Mouse (Mus musculus) embryonic facial prominence, embryonic 14.5 days (tissue): Measurements from ENCODE around the gene 5031439G07Rik. TPM values are rescaled to one million over a fixed set of nuclear protein-coding genes. Genes with fewer than 3 reads are reported as not detected.

Source experiments
- ATAC-seq: fragments of 200-750 bp; cut with Nextera tagmentation; 2 replicates; pipeline ENCODE4 v1.8.0; 2017; ENCODE audit warnings: low read depth, moderate number of reproducible peaks, moderate TSS enrichment
- DNase-seq: peaks from one replicate; pipeline ENCODE4 v3.0.0-alpha.2; 2015; ENCODE audit warnings: low spot score
- H3K27ac ChIP-seq: fragments of 300-500 bp; sonication (generic); replicated peaks from 2 replicates; pipeline ENCODE4 v1.5.1; 2014; ENCODE audit warnings: low read depth, mild to moderate bottlenecking, low read length, moderate library complexity
- H3K27me3 ChIP-seq: fragments of 300-500 bp; sonication (generic); replicated peaks from 2 replicates; pipeline ENCODE4 v1.6.1; 2014; ENCODE audit warnings: low read length; ENCODE audit not compliant: control insufficient read depth, insufficient read depth
- H3K36me3 ChIP-seq: fragments of 300-500 bp; sonication (generic); 2 replicates; pipeline ENCODE4 v1.6.1; 2014; ENCODE audit warnings: low read length, mixed read lengths; ENCODE audit not compliant: control insufficient read depth, insufficient read depth
- H3K4me1 ChIP-seq: fragments of 300-500 bp; sonication (generic); 2 replicates; pipeline ENCODE4 v1.6.1; 2014; ENCODE audit warnings: antibody characterized with exemption, low read length; ENCODE audit not compliant: control insufficient read depth, insufficient read depth
- H3K4me2 ChIP-seq: fragments of 300-500 bp; sonication (generic); 2 replicates; pipeline ENCODE4 v1.6.1; 2014; ENCODE audit warnings: low read depth, mild to moderate bottlenecking, low read length, moderate library complexity, mixed read lengths
- H3K4me3 ChIP-seq: fragments of 300-500 bp; sonication (generic); 2 replicates; pipeline ENCODE4 v1.5.1; 2014; ENCODE audit warnings: low read depth, mild to moderate bottlenecking, low read length
- H3K9ac ChIP-seq: fragments of 300-500 bp; sonication (generic); 2 replicates; pipeline ENCODE4 v1.6.1; 2014; ENCODE audit warnings: low read depth, mild to moderate bottlenecking, low read length, moderate library complexity, mixed read lengths
- H3K9me3 ChIP-seq: fragments of 300-500 bp; sonication (generic); 2 replicates; pipeline ENCODE4 v1.6.1; 2016; ENCODE audit warnings: low read length; ENCODE audit not compliant: control insufficient read depth
- whole genome bisulfite sequencing: fragments of 180-500 bp; shearing (Covaris S2); extraction: QIAGEN DNeasy Blood & Tissue Kit; methylation state at CpG from one replicate; pipeline ENCODE4 v1.1.7; 2014; 5-methylcytosine and 5-hydroxymethylcytosine counted together
- polyA plus RNA-seq: library from polyadenylated mRNA; unstranded; fragments of >200 nt; fragmentation: Nextera tagmentation; extraction: Ambion mirVana; gene quantifications from 2 replicates; pipeline ENCODE4 v1.2.1, GENCODE M21; 2014

The 5031439G07Rik gene
- polyA plus RNA-seq, 1 experiment from 2014 or later, result 11.1 TPM

DNA sequence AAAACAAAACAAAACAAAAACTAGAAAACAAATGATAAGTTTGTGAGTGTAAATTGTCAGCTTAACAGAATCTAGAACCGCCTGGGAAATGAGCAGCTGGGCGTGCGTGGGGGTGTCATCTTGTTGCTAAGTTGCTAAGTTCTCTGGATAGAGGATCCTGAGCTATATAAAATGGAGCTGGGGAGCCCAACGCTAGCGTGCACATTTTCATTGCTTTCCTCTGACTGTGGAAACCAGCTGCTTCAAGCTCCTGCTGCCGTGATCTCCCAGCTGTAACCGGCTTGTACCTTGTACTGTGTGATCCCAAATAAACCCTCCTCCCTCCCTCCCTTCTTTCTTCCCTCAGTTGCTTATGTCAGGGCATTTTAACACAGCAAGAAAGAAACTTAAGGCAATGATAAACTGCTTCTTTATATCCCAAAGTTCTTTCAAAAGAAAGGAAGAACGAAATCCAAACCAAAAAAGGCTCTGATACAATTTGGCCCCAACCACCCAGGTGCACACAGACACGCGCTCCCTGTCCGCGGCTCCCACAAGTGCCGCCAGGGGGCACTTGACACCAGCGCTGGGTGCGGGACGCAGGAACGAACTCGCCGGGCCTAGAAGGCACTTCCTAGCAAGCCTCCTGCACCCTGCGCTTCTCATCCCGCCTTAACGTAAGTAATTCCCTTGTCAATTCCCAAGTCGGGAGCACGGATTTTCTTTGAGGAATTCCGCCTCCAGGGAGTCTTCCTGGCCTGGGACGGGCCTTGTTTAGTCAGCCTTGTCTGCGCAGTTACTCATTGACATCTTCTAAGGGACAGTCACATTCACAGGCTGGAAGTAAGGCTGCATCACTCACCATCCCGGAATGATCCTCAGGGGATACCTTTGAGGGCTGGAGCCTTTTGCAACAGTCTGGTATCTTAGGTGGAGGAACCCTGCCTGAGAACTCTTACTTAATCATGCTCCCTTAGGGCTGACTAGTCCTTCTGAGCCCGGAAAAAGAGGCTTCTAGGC lies 12.9 kb upstream of the 5031439G07Rik start:
- H3K27me3 ChIP-seq, result no peaks in the 10 kb centered on the region
- H3K4me3 ChIP-seq, result no peak overlapping the region
- WGBS, result 19% methylated on average over 28 of the region's 29 CpGs
- H3K36me3 ChIP-seq, result no peaks in the 10 kb centered on the region
- H3K9ac ChIP-seq, result no peak overlapping the region
- no peak overlapping the region for H3K27ac ChIP-seq
- H3K4me2 ChIP-seq, result no peak overlapping the region
- DNase-seq (peak; percentile 86), ATAC-seq (peak; percentile 84)
- no peaks in the 10 kb centered on the region for H3K4me1 ChIP-seq
- H3K9me3 ChIP-seq, result no peaks in the 10 kb centered on the region

DNA sequence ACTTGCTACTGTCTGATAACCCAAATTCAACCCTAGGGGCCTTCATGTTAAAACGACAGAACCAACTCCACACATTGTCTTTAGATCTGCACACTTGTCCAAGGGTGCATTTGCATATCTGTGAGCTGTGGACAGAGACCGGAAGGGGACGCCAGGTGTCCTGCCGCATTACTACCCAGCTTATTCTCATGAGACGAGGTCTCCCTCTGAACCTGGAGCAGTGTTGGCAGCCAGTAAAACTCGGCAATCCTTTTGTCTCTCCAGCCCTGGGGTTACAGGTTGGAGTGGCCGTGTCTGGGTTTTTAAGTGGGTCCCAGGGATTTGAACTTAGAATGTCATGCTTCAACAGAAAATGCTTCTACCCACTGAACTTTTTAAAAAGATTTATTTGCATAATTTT lies 11.6 kb upstream of the 5031439G07Rik start:
- Histone ChIP-seq H3K27me3 (no peaks in the 10 kb centered on the region), H3K4me3 (no peak overlapping the region), H3K4me1 (no peaks in the 10 kb centered on the region), H3K4me2 (no peak overlapping the region), H3K9ac (no peak overlapping the region), H3K9me3 (no peaks in the 10 kb centered on the region), H3K27ac (no peak overlapping the region), H3K36me3 (no peaks in the 10 kb centered on the region)
- no peak for DNase-seq
- WGBS, result 69% methylated on average over 7 of the region's 7 CpGs
- ATAC-seq, result no peak

DNA sequence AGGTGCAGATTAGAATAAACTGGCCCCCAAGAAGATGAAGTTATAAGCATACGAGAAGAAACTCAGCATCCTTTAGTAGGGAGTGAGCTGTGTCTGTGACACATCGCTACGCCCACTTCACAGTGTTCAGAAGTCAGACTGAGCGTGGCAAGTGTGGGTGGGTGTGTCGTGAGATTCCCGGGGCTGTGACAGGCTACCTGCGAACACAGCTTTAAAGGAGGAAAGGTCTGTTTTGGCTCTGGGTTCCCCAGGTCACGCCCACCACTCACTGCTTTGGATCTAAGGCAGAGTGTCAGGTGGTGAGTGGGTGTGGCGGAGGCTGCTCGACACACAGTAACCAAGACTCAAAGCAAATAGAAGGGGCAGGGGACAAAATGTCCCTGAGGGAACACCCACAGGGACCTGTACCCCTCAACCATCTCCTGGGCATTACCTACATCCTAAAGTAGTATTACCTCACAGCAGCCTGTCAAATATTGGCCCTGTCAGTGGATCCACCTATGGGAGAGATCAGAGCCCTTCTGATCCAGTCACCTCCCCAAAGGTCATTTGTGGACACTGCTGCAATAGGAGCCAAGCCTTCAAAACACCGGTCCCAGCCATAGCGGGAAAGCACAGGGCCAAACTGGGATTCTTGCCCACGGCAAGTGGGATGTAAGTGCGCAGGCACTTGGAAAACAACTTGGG lies 9.6 kb upstream of the 5031439G07Rik start:
- H3K9ac ChIP-seq, result no peak overlapping the region
- DNase-seq (no peak), ATAC-seq (no peak)
- WGBS, result 65% methylated on average over 14 of the region's 14 CpGs
- H3K9me3 ChIP-seq, result no peaks in the 10 kb centered on the region
- H3K4me3 ChIP-seq, result no peak overlapping the region
- no peaks in the 10 kb centered on the region for H3K4me1 ChIP-seq
- H3K27me3 ChIP-seq, result no peaks in the 10 kb centered on the region
- H3K4me2 ChIP-seq, result no peak overlapping the region
- H3K27ac ChIP-seq, result no peak overlapping the region
- H3K36me3 ChIP-seq, result no peaks in the 10 kb centered on the region

DNA sequence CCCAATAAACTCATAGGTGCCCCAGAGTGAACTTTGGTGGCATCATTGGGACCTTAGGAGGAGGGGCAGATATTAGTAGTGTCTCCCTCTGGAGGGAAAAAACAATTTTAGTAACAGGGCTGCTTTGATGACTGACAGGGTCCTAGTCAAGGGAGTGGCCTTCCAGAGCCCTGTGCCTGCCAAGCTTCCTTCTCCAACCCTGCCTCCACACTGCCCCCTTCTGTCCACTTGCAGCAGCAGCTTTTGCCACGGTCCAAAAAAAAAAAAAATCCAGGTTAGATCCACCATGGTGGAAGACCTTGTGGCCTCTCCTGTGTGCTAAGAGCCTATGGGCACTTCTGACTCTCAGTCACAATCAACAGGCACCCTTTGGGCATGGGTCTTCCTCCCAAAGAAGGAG lies 7.6 kb upstream of the 5031439G07Rik start:
- H3K27me3 ChIP-seq, result no peaks in the 10 kb centered on the region
- no peaks in the 10 kb centered on the region for H3K9me3 ChIP-seq
- DNase-seq, result no peak
- no peaks in the 10 kb centered on the region for H3K4me1 ChIP-seq
- H3K4me3 ChIP-seq, result no peak overlapping the region
- 29% methylated on average over 1 of the region's 1 CpGs for WGBS
- H3K4me2 ChIP-seq, result no peak overlapping the region
- no peaks in the 10 kb centered on the region for H3K36me3 ChIP-seq
- no peak for ATAC-seq
- H3K27ac ChIP-seq, result no peak overlapping the region
- H3K9ac ChIP-seq, result no peak overlapping the region

DNA sequence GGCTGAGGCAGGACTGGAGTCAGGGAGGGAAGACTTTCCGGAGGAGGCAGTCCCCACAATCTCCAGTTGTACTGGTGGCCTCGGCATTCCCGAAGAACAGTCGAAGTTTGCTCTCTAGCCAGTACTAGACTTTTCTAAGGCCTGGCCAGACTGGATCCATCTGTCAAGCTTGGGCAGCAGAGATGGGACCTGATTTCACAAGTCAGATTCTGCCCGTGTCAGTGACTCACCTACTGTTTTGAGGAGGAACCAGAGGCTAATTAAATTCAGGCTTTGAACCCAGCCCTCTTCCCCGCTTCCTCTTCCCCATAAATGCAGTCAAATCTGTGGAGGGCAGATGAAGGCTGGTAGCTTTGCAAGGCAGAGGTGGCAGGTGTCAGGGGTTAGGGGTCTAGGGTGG lies 6.7 kb upstream of the 5031439G07Rik start:
- no peaks in the 10 kb centered on the region for H3K27me3 ChIP-seq
- no peak overlapping the region for H3K9ac ChIP-seq
- no peaks in the 10 kb centered on the region for H3K4me1 ChIP-seq
- WGBS, result 23% methylated on average over 6 of the region's 6 CpGs
- no peaks in the 10 kb centered on the region for H3K9me3 ChIP-seq
- H3K4me2 ChIP-seq, result no peak overlapping the region
- H3K36me3 ChIP-seq, result no peaks in the 10 kb centered on the region
- no peak overlapping the region for H3K27ac ChIP-seq
- no peak overlapping the region for H3K4me3 ChIP-seq
- DNase-seq, result no peak
- no peak for ATAC-seq

DNA sequence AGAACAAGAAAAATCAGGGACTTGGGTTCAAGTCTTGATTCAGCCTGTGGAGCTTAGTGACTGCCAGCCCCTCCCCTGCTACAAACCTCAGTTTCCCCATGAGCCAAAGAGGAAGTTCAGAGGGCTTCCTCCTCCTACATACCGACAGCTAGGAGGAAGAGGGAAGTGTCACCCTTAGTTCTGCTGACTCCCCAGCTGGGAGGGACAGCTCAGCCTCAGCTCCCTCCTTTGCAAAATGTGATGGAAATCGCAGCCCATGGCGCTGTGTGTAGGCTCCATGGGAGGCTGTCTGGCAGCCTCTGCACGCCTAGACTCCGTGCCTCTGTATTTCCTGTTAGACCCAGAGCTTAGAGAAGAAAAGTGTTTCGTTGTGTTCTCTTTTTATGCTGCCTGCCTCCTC lies 6.1 kb upstream of the 5031439G07Rik start:
- Histone ChIP-seq H3K27ac (no peak overlapping the region), H3K9me3 (no peaks in the 10 kb centered on the region), H3K9ac (no peak overlapping the region), H3K4me3 (no peak overlapping the region), H3K4me1 (no peaks in the 10 kb centered on the region), H3K36me3 (no peaks in the 10 kb centered on the region), H3K4me2 (no peak overlapping the region), H3K27me3 (no peaks in the 10 kb centered on the region)
- 24% methylated on average over 6 of the region's 6 CpGs for WGBS
- ATAC-seq (no peak), DNase-seq (no peak)

DNA sequence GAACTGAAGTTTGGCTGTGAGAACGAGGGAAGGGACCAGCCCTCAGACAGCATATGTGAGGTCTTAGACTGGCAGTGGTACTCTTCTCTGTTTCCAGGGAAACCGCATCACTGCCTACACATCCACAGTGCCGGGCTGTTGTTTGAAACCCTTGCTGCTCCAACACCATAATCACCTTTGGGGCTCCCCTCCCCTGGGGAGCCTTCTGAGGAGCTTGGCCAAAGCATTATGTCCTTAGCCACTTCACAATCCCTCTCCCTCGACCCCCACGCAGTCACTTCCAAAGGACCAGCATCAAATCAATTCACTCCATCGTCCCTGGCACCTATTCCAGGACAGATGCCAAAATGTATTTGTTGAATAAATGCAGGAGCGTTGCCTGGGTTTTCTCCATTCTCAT lies 1.4 kb upstream of the 5031439G07Rik start:
- DNase-seq, result no peak

DNA sequence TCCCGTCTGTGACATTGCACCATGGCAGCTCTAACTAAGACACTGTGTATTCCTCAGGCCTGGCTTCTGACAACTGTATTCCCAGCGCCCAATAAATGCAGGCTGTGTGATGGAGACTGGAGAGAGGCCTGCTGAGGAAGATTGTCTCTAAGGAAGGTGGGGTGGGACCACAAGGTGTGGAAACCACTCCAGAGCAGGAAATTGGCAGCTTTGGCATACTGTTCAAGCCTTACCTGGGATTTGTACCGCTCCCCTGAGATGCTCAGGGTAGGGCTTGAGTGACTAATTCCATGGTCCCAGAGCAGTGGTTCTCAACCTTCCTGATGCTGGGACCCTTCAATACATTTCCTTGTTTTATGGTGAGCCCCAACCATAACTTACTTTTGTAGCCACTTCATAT lies 747 bp upstream of the 5031439G07Rik start:
- Histone ChIP-seq H3K4me1 (peaks cover 5% of the 10 kb centered on the region; the same call in 1 of the 2 replicates), H3K4me3 (no peak overlapping the region), H3K4me2 (peak overlapping the region; percentile 76; the same call in 1 of the 2 replicates), H3K9ac (no peak overlapping the region), H3K27ac (no peak overlapping the region), H3K9me3 (no peaks in the 10 kb centered on the region), H3K36me3 (no peaks in the 10 kb centered on the region), H3K27me3 (no peaks in the 10 kb centered on the region)
- no peak for DNase-seq
- WGBS, result 67% methylated on average over 3 of the region's 3 CpGs
- ATAC-seq, result no peak

More for the DNA sequence above, 1.4 kb upstream of the 5031439G07Rik start:
- no peak overlapping the region for H3K4me3 ChIP-seq
- no peaks in the 10 kb centered on the region for H3K36me3 ChIP-seq
- no peak overlapping the region for H3K27ac ChIP-seq
- H3K9me3 ChIP-seq, result no peaks in the 10 kb centered on the region
- H3K9ac ChIP-seq, result no peak overlapping the region
- WGBS, result 66% methylated on average over 6 of the region's 7 CpGs
- peaks cover 5% of the 10 kb centered on the region; the same call in 1 of the 2 replicates for H3K4me1 ChIP-seq
- ATAC-seq, result no peak
- H3K4me2 ChIP-seq, result no peak overlapping the region
- no peaks in the 10 kb centered on the region for H3K27me3 ChIP-seq
